Mouse (Mus musculus) thymus, postnatal 36 days (tissue): ENCODE results near the gene Ppp6r2.

Experiments
- DNase-seq, 2 experiments: peaks; one replicate each; pipeline ENCODE4 v3.0.0; 2022; ENCODE audit warnings: mixed read lengths in 2 of 2

Ppp6r2 gene

GRCm38 (mm10) chr15:89182328-89182741, 29.0 kb upstream of the Ppp6r2 start:
- DNase-seq, result no peak

GRCm38 (mm10) chr15:89182842-89183241, 28.5 kb upstream of the Ppp6r2 start:
- no peak for DNase-seq

DNA sequence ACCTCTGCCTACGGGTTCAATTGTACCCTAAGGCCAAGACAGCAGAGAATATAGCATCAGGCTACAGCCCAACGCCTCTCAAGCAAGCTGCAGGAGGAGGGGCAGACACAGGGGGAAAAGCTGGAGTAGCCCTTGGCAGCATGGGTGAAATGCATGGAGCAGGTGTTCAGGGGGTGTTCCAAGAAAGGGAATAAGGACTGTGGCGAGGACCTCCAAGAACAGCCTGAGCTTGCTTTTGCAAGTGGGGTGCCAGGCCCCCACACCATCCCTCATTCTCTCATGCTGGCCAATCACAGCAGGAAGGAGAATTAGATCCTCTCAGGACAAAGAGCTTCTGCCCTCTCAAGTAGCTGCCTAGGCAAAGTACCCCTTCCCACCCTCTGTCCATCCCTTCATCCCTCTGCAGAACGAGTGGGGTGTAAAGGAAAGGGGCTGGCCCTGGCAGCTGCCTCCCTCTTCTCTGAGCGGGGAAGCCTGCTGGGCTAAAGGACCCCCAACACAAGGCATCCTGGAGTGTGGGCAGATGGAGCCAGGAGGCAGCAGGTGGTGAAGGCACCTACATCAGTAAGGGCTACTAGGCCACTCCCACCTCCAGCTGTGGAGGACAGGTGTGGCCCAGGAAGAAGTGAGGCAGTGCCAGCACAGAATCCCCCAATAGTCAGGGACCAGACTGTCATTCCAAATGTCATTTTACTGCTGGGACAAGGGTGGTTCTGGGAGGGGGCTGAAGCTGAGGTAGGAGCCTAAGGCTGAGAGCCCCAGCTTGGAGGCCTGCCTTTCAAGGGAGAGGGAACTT, 27.0 kb upstream of the Ppp6r2 start:
- DNase-seq, result no peak

GRCm38 (mm10) chr15:89184937-89185227, 26.5 kb upstream of the Ppp6r2 start:
- no peak for DNase-seq

GRCm38 (mm10) chr15:89195261-89195681, 16.1 kb upstream of the Ppp6r2 start:
- DNase-seq, result no peak

- peak; percentile 92 to 93 for DNase-seq
These were observed 15.6 kb upstream of the Ppp6r2 start for GRCm38 (mm10) chr15:89195690-89196312.

- DNase-seq, result peak; percentile 97 to 98
These were observed 15.0 kb upstream of the Ppp6r2 start, which contains the start of gene Dennd6b for GRCm38 (mm10) chr15:89196313-89196706. Gene Dennd6b (minus strand): TSS chr15:89196496.

- DNase-seq, result no peak
These were observed 14.3 kb upstream of the Ppp6r2 start for GRCm38 (mm10) chr15:89197056-89197455.

GRCm38 (mm10) chr15:89207457-89207856, 3.9 kb upstream of the Ppp6r2 start:
- no peak for DNase-seq

DNA sequence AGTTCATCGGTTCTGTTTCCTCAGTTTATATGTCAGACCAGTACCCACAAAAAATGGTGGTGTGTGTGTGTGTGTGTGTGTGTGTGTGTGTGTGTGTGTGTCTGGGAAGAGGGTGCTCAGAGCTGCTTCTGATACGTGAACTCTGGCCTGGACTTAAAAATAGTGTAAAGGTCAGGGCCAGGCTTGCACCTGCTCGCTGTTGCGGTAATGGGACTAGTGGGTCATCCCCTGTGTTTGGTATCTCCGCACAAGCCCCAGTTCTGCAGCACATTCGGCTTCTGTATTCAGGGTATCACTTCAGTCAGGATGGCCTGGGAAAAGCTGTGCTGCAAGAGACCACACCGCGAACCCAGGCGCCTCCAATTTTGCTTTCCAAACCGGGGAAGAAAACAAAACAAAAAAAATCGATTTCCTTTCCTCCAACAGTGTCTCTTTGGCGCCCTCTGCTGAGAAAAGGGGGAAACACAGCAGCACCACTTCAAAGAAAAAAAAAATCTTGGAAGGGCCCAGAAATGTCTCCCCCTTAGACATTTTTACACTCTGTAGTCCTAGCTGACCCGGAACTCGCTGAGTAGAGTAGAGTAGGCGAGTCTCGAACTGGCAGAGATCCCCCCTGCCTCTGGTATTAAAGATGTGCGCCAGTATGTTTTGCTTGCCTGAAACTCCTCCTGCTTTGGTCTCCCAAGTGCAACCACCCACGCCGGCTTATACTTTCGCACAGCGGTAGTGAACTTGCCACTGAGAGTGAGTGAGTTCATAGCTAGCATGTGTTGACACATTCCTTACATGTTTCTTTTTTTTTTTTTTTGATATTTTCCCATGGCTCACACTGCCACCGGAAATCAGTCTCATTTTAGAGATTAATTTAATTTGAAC, 1.2 kb upstream of the Ppp6r2 start:
- DNase-seq, result peak; percentile 80 to 87

- no peak for DNase-seq
These were observed 536 bp downstream of the Ppp6r2 start for GRCm38 (mm10) chr15:89211716-89212461.

DNA sequence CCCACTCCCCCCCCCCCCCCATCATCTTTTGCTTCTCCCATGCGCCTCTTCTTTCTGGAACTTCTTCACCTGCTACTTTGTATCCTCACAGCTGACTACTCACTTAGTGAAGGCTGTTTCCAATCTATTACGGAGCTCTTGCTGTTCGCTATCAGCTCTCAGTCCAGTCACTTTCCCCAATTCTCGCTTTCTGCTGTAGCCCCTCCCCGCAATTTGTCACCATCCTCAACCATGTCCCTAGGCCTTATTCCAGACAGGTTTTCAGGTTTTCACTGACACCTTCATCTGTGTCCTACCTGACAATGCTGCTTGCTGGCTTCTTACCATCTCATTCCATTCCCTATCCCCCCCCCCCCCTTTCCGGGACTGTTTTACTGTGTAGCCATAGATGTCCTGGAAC, 1.1 kb downstream of the Ppp6r2 start:
- DNase-seq, result no peak

DNA sequence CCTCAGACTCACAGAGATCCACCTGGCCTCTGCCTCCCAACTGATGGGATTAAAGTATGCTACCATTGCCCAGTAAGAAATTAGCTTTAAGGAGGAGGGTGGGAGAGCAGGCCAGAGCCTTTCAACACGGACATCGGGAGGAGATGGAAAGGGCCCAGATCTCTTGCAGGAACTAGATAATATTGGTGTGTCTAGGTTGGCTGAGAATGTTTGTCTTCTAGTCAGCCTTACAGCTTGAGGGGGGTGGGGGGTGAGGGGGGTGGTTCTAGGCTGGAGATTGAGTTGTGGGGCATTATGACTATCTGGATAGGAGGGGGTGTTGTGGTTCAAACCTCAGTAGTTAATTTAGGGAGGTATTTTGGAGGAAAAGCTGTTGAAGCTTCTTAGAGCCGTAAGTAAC, 2.2 kb downstream of the Ppp6r2 start:
- DNase-seq, result no peak

DNA sequence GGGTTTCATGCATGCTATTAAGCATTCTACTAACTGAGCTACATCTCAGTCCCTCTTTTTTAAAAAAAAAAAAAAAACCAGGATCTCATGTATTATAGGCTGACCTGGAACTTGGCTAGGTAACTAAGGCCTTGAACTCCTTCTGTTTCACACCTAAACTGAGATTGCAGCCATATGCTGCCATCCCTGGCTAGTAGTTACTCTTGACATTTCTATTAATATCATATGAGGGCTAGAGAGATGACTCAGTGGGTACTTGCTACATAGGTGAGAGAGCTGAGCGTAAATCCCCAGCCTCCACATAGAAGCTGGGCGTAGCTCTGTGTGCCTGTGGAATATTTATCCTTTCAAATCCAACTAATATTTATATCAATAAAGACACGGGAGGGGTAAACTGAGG, 3.6 kb downstream of the Ppp6r2 start:
- no peak for DNase-seq

DNA sequence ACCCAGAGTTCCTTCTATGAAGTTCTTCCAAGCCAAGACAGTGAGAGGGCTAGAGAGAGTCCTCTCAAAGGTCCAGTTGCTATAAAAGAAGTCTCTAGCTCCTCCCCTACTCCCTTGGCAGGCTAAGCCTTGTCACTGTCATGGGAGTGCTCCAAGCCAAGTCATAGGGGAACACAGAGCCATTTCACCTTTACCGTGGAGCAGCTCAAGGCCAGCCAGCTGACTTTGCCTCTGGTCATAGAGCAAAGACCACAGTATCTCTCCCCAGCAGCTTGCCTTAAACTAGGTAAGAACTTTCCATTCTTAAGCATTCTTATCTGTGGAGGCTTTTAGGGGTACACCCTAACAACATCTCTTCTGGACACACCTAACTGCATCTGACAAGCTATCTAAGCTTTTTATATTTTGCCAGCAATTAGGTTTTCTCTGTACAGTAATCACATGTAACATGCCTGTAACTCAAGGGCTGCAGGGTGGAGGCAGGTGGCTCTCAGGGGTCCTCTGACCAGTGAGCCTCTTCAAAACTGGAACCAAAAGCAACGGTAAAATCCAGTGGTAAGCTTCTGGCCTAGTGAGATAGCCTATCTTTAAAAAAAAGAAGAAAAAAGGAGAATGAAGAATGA, 4.4 kb downstream of the Ppp6r2 start:
- no peak for DNase-seq

DNA sequence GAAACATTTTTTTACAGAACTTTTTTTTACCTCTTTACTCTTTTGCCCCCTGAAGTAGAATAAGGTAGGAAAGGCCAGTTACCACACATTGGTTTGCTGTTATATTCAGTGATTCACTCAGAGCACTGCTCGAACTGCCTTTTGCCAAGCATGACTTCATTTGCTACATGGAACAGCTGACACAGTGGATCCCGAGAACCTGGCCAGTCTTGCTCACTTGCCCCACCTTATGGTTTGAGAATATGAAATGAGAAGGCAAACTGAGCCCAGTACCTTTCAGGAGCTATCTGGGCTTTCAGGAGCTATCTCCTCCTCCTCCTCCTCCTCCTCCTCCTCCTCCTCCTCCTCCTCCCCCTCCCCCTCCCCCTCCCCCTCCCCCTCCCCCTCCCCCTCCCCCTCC, 22.2 kb downstream of the Ppp6r2 start:
- no peak for DNase-seq

DNA sequence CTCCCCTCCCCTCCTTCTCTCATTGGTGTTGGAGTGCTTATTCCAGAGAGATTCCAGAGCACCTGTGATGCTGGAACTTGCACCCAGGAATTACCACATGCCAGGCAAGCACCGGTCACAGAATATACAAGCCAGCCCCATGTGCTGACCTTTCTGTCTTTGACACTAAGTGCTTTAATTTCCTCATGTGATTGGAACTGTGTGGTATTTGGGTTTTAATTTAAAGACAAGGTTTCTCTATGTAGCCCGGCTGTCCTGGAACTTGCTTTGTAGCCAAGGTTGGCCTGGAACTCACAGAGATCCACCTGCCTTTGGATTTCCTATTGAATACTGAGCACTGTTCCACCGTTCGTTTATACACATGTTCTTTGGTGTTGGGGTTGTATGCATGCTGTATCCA, 22.7 kb downstream of the Ppp6r2 start:
- DNase-seq, result no peak

DNA sequence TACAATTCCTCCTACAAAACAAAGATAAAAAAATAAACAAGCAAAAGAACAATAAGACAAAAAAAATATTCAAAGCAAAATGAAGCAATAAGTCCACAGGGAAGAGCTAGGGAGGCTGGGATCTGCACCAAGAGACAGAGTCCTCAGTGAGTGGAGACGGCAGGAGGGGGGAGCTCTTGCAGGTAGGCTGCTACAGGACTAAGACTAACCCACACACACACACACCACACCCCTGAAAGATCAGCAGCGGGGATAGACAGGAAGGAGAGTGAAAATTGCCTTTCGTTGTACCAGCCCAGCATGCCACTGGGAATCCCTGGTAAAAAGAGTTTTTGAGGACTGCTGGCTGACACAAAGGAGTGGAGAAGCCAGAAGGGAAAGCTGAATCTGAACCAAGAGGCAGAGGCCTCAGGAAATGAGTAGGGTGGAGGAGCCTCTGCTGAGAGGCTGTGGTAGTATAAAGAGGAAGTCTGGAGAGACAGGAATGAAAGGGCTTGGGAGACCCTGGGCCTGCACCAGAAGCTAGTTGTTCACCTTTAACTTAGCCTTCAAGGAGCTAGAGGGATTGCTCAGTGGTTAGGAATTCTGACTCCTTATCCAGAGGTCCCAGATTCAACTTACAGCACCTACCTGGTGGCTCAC, 28.5 kb downstream of the Ppp6r2 start:
- DNase-seq, result no peak

DNA sequence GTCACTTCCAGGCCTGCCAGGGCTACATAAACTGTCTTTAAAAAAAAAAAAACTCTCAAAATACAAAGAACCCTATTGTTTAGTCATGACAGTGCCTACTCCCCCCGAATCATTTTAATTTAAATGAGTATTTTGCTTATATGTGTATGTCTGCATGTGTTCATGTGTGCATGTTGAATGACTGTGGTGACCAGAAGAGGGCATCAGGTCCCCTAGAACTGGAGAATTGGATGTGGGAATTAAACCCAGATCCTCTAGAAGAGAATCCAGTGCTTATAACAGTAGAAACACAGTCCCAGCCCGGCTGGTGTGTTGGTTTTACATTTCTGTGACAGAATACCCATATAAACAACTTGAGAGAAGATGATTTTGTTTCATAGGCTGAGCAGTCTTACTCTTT, 29.7 kb downstream of the Ppp6r2 start:
- no peak for DNase-seq

GRCm38 (mm10) chr15:89249063-89249462, 37.7 kb downstream of the Ppp6r2 start:
- no peak for DNase-seq

DNA sequence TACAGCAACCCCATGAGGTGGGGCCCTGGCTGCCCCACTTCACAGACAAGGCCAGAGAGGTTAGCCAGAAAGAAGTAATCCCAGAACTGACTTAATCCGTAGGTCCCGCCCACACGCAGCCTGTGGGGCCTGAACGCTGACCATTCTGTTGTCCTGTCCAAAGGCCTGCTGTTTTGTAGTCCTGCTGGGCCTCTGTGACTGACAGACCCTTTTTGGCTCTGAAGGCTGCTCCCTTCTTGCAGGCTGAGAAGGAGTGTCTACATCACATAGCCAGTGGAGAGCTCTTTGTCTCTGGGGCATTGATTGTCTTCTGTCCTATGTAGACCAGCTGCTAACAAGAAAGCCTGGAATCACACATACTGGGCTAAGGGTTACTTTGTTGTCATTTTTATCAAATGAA, 44.0 kb downstream of the Ppp6r2 start:
- no peak for DNase-seq

- no peak for DNase-seq
These were observed 47.6 kb downstream of the Ppp6r2 start for GRCm38 (mm10) chr15:89258997-89259396.
